Mouse (Mus musculus) CH12.LX (cell line): ENCODE data around the gene Pacs2.

Experiments
- CTCF ChIP-seq, 2 experiments: IDR thresholded peaks in 1 of 2; conservative IDR thresholded peaks in 1 of 2; 2 replicates each; pipeline ENCODE4 v1.5.1; 2011 to 2012; ENCODE audit warnings: low read depth in 2 of 2, low read length in 2 of 2, improper control_type of control experiment in 1 of 2, inconsistent platforms in 1 of 2, mild to moderate bottlenecking in 1 of 2, moderate library complexity in 1 of 2
- ETS1 ChIP-seq: conservative IDR thresholded peaks from 2 replicates; pipeline ENCODE4 v1.6.1; 2012; ENCODE audit warnings: low read depth, mild to moderate bottlenecking, inconsistent platforms, low read length, improper control_type of control experiment, moderate library complexity
- HCFC1 ChIP-seq: IDR thresholded peaks from 2 replicates; pipeline ENCODE4 v1.6.1; 2012; ENCODE audit warnings: low read depth, mild to moderate bottlenecking, inconsistent platforms, low read length, improper control_type of control experiment
- KAT2A ChIP-seq: IDR thresholded peaks from 2 replicates; pipeline ENCODE4 v1.6.1; 2012; ENCODE audit warnings: low read length, improper control_type of control experiment, inconsistent platforms; ENCODE audit not compliant: insufficient replicate concordance
- POLR2A ChIP-seq: IDR thresholded peaks from 2 replicates; pipeline ENCODE4 v1.6.1; 2011; ENCODE audit warnings: low read depth, mild to moderate bottlenecking, improper control_type of control experiment, low read length

DNA sequence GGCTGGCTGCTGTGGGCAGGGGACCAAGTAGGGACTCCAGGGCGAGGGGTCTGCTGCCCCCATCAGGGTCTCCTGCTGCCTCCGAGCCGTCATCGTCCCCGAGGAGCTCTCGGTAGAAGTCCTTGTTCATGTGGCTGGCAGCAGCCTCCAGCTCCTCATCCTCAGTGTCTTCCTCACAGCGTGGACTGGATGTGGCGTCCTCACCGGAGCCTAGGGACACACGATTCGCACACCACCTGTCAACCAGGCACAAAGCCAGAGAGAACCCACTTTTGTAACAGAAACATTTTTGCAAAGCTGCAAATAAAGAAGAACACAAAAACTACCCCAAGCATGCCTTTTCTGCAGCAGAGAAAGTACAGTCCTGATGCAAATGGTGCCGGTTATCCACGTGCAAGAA, 48.5 kb upstream of the Pacs2 start:
- no peak for TF ChIP-seq POLR2A
- no peak for TF ChIP-seq CTCF (conservative IDR thresholded peaks at IDR 0.05 in 1 of 2, IDR thresholded peaks at IDR 0.05 in 1 of 2; ENCODE audit: low read depth in 2 of 2, low read length in 2 of 2)
- no peak for TF ChIP-seq ETS1
- TF ChIP-seq KAT2A: no peak
- TF ChIP-seq HCFC1: no peak
